ENCODE assay signal across 8 mouse cellular contexts in the genomic region with DNA sequence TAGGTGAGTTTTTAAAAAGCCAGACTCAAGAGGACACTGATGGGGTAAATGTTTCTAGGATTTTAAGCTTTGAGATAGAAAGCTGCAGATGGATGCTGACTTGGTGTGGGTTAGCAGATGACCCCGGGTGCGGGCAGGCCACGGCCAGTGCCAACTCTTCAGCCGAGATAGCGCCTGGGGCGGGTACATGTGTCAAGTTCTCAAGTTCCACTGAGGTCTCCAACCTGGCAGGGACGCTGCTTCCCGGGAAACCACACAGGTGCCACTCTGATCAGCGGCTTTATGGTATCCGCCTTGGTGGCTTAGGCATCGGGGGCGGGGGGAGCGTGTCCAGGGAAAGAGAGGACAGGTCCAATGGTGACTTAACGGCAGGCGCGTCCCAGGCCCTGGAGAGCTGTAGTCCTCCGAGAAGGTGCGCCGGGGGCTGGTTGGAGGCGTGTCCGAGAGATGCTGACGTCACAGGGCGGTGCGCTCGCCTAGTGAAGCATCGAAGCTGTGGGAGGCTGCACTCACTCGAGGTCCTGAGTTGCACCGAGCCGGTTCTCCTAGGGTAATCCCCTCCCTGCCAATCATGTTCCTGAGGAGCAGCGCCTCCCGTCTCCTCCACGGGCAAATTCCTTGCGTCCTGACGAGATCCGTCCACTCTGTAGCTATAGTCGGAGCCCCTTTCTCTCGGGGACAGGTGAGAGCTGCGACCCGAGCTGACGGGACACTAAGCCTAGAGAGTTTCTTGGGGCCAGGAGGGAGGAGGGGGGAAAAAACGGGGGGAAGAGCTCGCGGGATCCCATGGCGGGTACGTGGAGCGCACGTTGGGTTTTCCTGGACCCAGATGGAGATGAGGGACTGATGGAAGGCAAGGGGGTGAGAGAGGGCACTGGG. TPM values are rescaled to one million over a fixed set of nuclear protein-coding genes. Genes with fewer than 3 reads are reported as not detected.
DNase-seq lines count a peak whose midpoint lies in the region; ATAC-seq lines count a peak whose summit lies in the region.

A gene (plus strand): TSS at position 479 of the 879 bp plus-strand sequence.

- peaks cover 10% of the 10 kb centered on the region; the same call in 1 of the 2 replicates for H3K4me1 ChIP-seq in midbrain, embryonic 11.5 days (ENCODE audit: control insufficient read depth, insufficient read depth, low read length)

- intact Hi-C loops in gastrocnemius, postnatal 36 days (cut with DNase I): no loop called here
- intact Hi-C loops in left cerebral cortex, postnatal 4 days (cut with DNase I): no loop called here

- H3K9ac ChIP-seq in midbrain, embryonic 11.5 days (ENCODE audit: low read length): peak within 1 kb of the TSS; percentile 58

- peak; percentile 91 for ATAC-seq in midbrain, embryonic 11.5 days (ENCODE audit: low FRiP score)

- H3K36me3 ChIP-seq in midbrain, embryonic 11.5 days (ENCODE audit: control insufficient read depth, insufficient read depth, low read length): no peaks in the 10 kb centered on the region

- DNase-seq in adrenal gland, postnatal 14 days: peak; percentile 74
- DNase-seq in embryo, embryonic 11.5 days (ENCODE audit: low read depth, low spot score): peak; percentile 55
- peak; percentile 20 for DNase-seq in gastrocnemius, postnatal 36 days
- peak; percentile 86 for DNase-seq in kidney, adult 18-20 months
- peak; percentile 66 for DNase-seq in left cerebral cortex, postnatal 4 days
- peak; percentile 96 for DNase-seq in midbrain, embryonic 11.5 days (ENCODE audit: low spot score, missing footprints)
- peak; percentile 69 for DNase-seq in right cerebral cortex, postnatal 4 days
- DNase-seq in adipocyte (ENCODE audit: low spot score): no peak

- H3K27ac ChIP-seq in midbrain, embryonic 11.5 days (ENCODE audit: low read depth, low read length): no peak within 1 kb of the TSS

- WGBS in midbrain, embryonic 11.5 days: under 1% methylated on average over 47 of the region's 47 CpGs

- peaks cover 27% of the 10 kb centered on the region for H3K27me3 ChIP-seq in midbrain, embryonic 11.5 days (ENCODE audit: control insufficient read depth, insufficient read depth, low read length)

- peak within 1 kb of the TSS; percentile 45 for H3K4me3 ChIP-seq in midbrain, embryonic 11.5 days (ENCODE audit: low read depth, low read length)

- H3K4me2 ChIP-seq in midbrain, embryonic 11.5 days: peak within 1 kb of the TSS; percentile 90

- no peaks in the 10 kb centered on the region for H3K9me3 ChIP-seq in midbrain, embryonic 11.5 days (ENCODE audit: control insufficient read depth, low read length)

RNA-seq across cellular contexts. Expression of the gene that starts here (rescaled TPM):
- total RNA-seq in adrenal gland, postnatal 14 days (2021): not detected in 2 replicates
- not detected for total RNA-seq in gastrocnemius, postnatal 36 days (2021)
- 10 to 100 TPM; 13.6 to 14.0 TPM for total RNA-seq in left cerebral cortex, postnatal 4 days (2021)
- polyA plus RNA-seq in midbrain, embryonic 11.5 days (2014; fragmentation: Nextera tagmentation; extraction: Ambion mirVana): 4.1 and 5.5 TPM in 2 replicates

Comparison
In these comparisons a context has a peak if more than half of its experiments do, and no peak if none do; other contexts are left out.
1. RNA of the gene that starts here (total RNA-seq): 13.6 to 14.0 TPM in left cerebral cortex, postnatal 4 days; not detected in adrenal gland, postnatal 14 days and not detected in gastrocnemius, postnatal 36 days; every median in the first group is over 10 times any median in the second.
2. Peak in DNase-seq in adrenal gland, postnatal 14 days; RNA of the gene not detected or under 1 TPM.
3. Peak in DNase-seq in gastrocnemius, postnatal 36 days; RNA of the gene not detected or under 1 TPM.